34 mouse cellular contexts compared by ENCODE assay signal in genomic region chr4:63503949-63504348, GRCm38 (mm10).
"Had no signal": no experiment of that assay in that cellular context is flagged by ENCODE, and none has a peak within 500 bp of the region (broad histone marks: within the 10 kb centered on the region; RNA-seq: fewer than 3 reads in every experiment).

No protein-coding gene starts in this region.

- H3K27ac ChIP-seq: heart, embryonic 10.5 days; heart, embryonic 13.5 days; heart, embryonic 15.5 days; hindbrain, embryonic 10.5 days; hindbrain, embryonic 12.5 days; hindbrain, embryonic 13.5 days; hindbrain, embryonic 14.5 days; hindbrain, embryonic 15.5 days; hindbrain, postnatal 0 days; intestine, embryonic 15.5 days; kidney, embryonic 15.5 days; kidney, postnatal 0 days; layer of hippocampus, adult 2 months had no signal

- H3K4me3 ChIP-seq: heart, embryonic 10.5 days; heart, embryonic 12.5 days; heart, embryonic 13.5 days; heart, embryonic 15.5 days; hindbrain, embryonic 10.5 days; hindbrain, embryonic 12.5 days; hindbrain, embryonic 13.5 days; hindbrain, embryonic 15.5 days; intestine, embryonic 15.5 days; kidney, embryonic 15.5 days; layer of hippocampus, adult 2 months had no signal

- H3K9me3 ChIP-seq: heart, embryonic 10.5 days; heart, embryonic 13.5 days; heart, embryonic 15.5 days; hindbrain, embryonic 10.5 days; hindbrain, embryonic 12.5 days; hindbrain, embryonic 13.5 days; hindbrain, embryonic 15.5 days; intestine, embryonic 15.5 days; kidney, embryonic 15.5 days had no signal

- H3K36me3 ChIP-seq: heart, embryonic 10.5 days; heart, embryonic 12.5 days; heart, embryonic 13.5 days; heart, embryonic 15.5 days; hindbrain, embryonic 10.5 days; hindbrain, embryonic 12.5 days; hindbrain, embryonic 13.5 days; hindbrain, embryonic 15.5 days; intestine, embryonic 15.5 days; kidney, embryonic 15.5 days had no signal

- H3K27me3 ChIP-seq: hindbrain, embryonic 13.5 days; hindbrain, embryonic 15.5 days; intestine, embryonic 15.5 days had no signal

- H3K4me1 ChIP-seq: heart, embryonic 10.5 days; heart, embryonic 12.5 days; heart, embryonic 13.5 days; heart, embryonic 15.5 days; hindbrain, embryonic 10.5 days; hindbrain, embryonic 12.5 days; hindbrain, embryonic 13.5 days; hindbrain, embryonic 15.5 days; intestine, embryonic 15.5 days; kidney, embryonic 15.5 days had no signal

- H3K4me2 ChIP-seq: heart, embryonic 11.5 days; heart, embryonic 12.5 days; heart, embryonic 13.5 days; heart, embryonic 15.5 days; hindbrain, embryonic 12.5 days; hindbrain, embryonic 13.5 days; hindbrain, embryonic 14.5 days; hindbrain, embryonic 15.5 days; intestine, embryonic 15.5 days; kidney, embryonic 15.5 days had no signal

- ATAC-seq: hindbrain, postnatal 0 days; inflammation-experienced regulatory T-cells, adult 6 months; intestine, embryonic 15.5 days; intestine, embryonic 16.5 days; intestine, postnatal 0 days had no signal

- DNase-seq: heart, postnatal 10 days; heart, postnatal 14 days; heart, postnatal 36 days; heart, postnatal 4 days; kidney, adult 11 months; kidney, adult 18-20 months; kidney, adult 2 months; kidney, adult 8-10 months; kidney, adult 9 months; kidney, postnatal 10 days; kidney, postnatal 14 days; kidney, postnatal 25 days; kidney, postnatal 36 days; kidney, postnatal 4 days; layer of hippocampus, adult 9-11 months; layer of hippocampus, postnatal 36 days had no signal

- H3K9ac ChIP-seq: heart, embryonic 12.5 days; heart, embryonic 13.5 days; heart, embryonic 15.5 days; hindbrain, embryonic 12.5 days; hindbrain, embryonic 13.5 days; hindbrain, embryonic 14.5 days; hindbrain, embryonic 15.5 days; intestine, embryonic 15.5 days; kidney, embryonic 15.5 days had no signal
